Mouse (Mus musculus): ENCODE measurements at regions not wholly inside any gene's neighbourhood (a gene's known extent, or its start where the extent isn't known, plus 50 kb on each side); places are given as distances from the start of the nearest gene placed in this dataset.

- Histone ChIP-seq H3K9me3 (replicated peaks; ENCODE audit: insufficient read depth, low read length) (no peaks in the 10 kb centered on the region), H3K4me1 (ENCODE audit: control insufficient read depth in 1 of 2, insufficient read depth in 2 of 2, low read length in 2 of 2) (no peaks in the 10 kb centered on the region), H3K36me3 (ENCODE audit: control insufficient read depth in 1 of 2, insufficient read depth in 2 of 2, low read length in 2 of 2) (no peaks in the 10 kb centered on the region), H3K9ac (ENCODE audit: control insufficient read depth, low read depth, low read length, poor library complexity, severe bottlenecking) (no peak overlapping the region), H3K27me3 (ENCODE audit: control insufficient read depth in 1 of 2, insufficient read depth in 2 of 2, low read length in 2 of 2) (peaks cover 0 to 1% of the 10 kb centered on the region in 2 experiments; a peak in 3 of 4 replicates), H3K4me3 (ENCODE audit: control insufficient read depth in 1 of 2, insufficient read depth in 1 of 2, low read depth in 2 of 2, low read length in 2 of 2) (no peak overlapping the region), H3K79me2 (ENCODE audit: control insufficient read depth, insufficient read depth, low read length, poor library complexity) (no peaks in the 10 kb centered on the region), H3K27ac (ENCODE audit: control insufficient read depth, low read depth, low read length) (no peak overlapping the region)
- no peak for TF ChIP-seq MAZ (IDR thresholded peaks at IDR 0.05; ENCODE audit: low read depth, low read length)
- no peak for TF ChIP-seq RAD21 (IDR thresholded peaks at IDR 0.05; ENCODE audit: low read depth, low read length)
- DNase-seq (ENCODE audit: low read depth, low spot score), result no peak
These were observed 166.4 kb upstream of the Tas2r134 start for GRCm38 (mm10) chr2:51460896-51461295.

- TF ChIP-seq MAX (IDR thresholded peaks at IDR 0.05; ENCODE audit: low read length), result no peak
- TF ChIP-seq USF1 (IDR thresholded peaks at IDR 0.05; ENCODE audit: low read depth, low read length), result no peak
- no peak for TF ChIP-seq ETS1 (IDR thresholded peaks at IDR 0.05; ENCODE audit: low read depth, low read length)
- TF ChIP-seq SIN3A (IDR thresholded peaks at IDR 0.05; ENCODE audit: low read length), result no peak
- TF ChIP-seq GATA1 (IDR thresholded peaks at IDR 0.05; ENCODE audit: low read depth, low read length), result no peak
- TF ChIP-seq ZMIZ1 (IDR thresholded peaks at IDR 0.05; ENCODE audit: low read depth, low read length), result no peak
- no peak for TF ChIP-seq NELFE (IDR thresholded peaks at IDR 0.05; ENCODE audit: low read depth, low read length)
- no peak for TF ChIP-seq EP300 (IDR thresholded peaks at IDR 0.05; ENCODE audit: low read depth in 1 of 2, low read length in 2 of 2)
- TF ChIP-seq UBTF (IDR thresholded peaks at IDR 0.05; ENCODE audit: borderline replicate concordance, insufficient read depth, low read depth, low read length), result no peak
- no peak for TF ChIP-seq MAZ (IDR thresholded peaks at IDR 0.05; ENCODE audit: low read depth, low read length)
- no peak for TF ChIP-seq E2F4 (IDR thresholded peaks at IDR 0.05; ENCODE audit: borderline replicate concordance, low read depth, low read length)
- no peak for TF ChIP-seq MXI1 (IDR thresholded peaks at IDR 0.05; ENCODE audit: low read depth, low read length)
- no peak for TF ChIP-seq CTCF (IDR thresholded peaks at IDR 0.05 in 2 of 3, conservative IDR thresholded peaks at IDR 0.05 in 1 of 3; ENCODE audit: control insufficient read depth in 1 of 3, insufficient read depth in 1 of 3, low read depth in 2 of 3, low read length in 3 of 3, poor library complexity in 1 of 3, severe bottlenecking in 1 of 3)
- no peak for TF ChIP-seq MEF2A (IDR thresholded peaks at IDR 0.05; ENCODE audit: extremely low read depth, insufficient replicate concordance, low read depth, low read length, poor library complexity, severe bottlenecking)
- no peak for TF ChIP-seq MYC (IDR thresholded peaks at IDR 0.05; ENCODE audit: low read depth, low read length)
- H3K9me3 ChIP-seq (replicated peaks; ENCODE audit: insufficient read depth, low read length), result no peaks in the 10 kb centered on the region
- no peaks in the 10 kb centered on the region for H3K4me1 ChIP-seq (ENCODE audit: control insufficient read depth in 1 of 2, insufficient read depth in 2 of 2, low read length in 2 of 2)
- H3K27ac ChIP-seq (ENCODE audit: control insufficient read depth, low read depth, low read length), result no peak overlapping the region
- H3K36me3 ChIP-seq (ENCODE audit: control insufficient read depth in 1 of 2, insufficient read depth in 2 of 2, low read length in 2 of 2), result no peaks in the 10 kb centered on the region
- no peak for DNase-seq (ENCODE audit: low read depth, low spot score)
- peaks cover 0 to 1% of the 10 kb centered on the region in 2 experiments; a peak in 2 of 4 replicates for H3K27me3 ChIP-seq (ENCODE audit: control insufficient read depth in 1 of 2, insufficient read depth in 2 of 2, low read length in 2 of 2)
- no peak overlapping the region for H3K4me3 ChIP-seq (ENCODE audit: control insufficient read depth in 1 of 2, insufficient read depth in 1 of 2, low read depth in 2 of 2, low read length in 2 of 2)
- H3K79me2 ChIP-seq (ENCODE audit: control insufficient read depth, insufficient read depth, low read length, poor library complexity), result no peaks in the 10 kb centered on the region
- no peak overlapping the region for H3K9ac ChIP-seq (ENCODE audit: control insufficient read depth, low read depth, low read length, poor library complexity, severe bottlenecking)
These were observed 167.8 kb upstream of the Tas2r134 start for GRCm38 (mm10) chr2:51459486-51459885.

Data from MEL (cell line).